Mouse (Mus musculus): ENCODE data around the gene Kcnk3.
A peak's percentile ranks its signal among the peaks of the same experiment; 100 is the strongest.

The Kcnk3 gene

DNA sequence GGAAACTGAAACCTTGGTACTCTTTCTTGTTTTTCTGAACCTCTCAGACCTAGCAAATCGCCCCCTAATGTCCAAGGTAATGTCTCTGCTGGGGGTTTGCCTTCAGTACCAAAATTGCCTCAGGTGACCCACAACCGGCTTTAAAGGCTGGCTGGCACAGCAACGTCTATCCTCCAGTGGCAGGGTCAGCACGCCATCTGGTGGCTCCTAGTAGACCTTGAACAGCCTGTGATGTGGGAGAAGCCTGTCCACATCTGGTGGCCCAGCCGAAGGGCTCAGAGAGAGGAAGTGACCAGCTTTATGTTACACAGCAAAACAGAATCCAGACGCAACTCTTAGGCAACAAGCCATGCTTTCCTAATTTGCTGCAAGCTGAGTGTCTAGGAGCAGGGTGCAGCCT is 50.1 kb downstream of the Kcnk3 start:
- peak; percentile 86 to 87 for DNase-seq (ENCODE audit: low spot score in 2 of 2)

GRCm38 (mm10) chr5:30643477-30644179 is 55.7 kb downstream of the Kcnk3 start:
- no peak for DNase-seq (ENCODE audit: low spot score in 2 of 2)

GRCm38 (mm10) chr5:30646036-30646435 is 58.1 kb downstream of the Kcnk3 start:
- DNase-seq (ENCODE audit: low spot score in 2 of 2) = no peak

DNA sequence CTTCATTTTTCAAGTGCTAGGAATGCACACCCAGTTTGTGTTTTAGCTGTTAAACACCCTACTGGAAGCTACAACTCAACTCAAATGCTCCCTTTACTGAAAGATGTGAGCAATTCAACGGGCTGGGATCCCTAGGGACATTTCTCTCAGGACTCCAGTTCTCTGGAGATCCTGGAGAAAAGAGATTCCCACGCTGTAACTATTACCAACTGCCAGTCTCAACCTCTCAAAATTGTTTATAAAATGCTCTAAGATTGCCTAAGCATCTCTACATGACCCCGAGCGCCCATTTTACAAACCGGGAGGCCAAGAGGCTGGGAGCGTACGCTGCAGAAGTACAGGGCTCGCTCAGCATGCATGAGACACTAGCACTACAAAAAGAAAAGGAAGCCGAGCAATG is 59.4 kb downstream of the Kcnk3 start:
- DNase-seq (ENCODE audit: low spot score in 2 of 2) = no peak

DNA sequence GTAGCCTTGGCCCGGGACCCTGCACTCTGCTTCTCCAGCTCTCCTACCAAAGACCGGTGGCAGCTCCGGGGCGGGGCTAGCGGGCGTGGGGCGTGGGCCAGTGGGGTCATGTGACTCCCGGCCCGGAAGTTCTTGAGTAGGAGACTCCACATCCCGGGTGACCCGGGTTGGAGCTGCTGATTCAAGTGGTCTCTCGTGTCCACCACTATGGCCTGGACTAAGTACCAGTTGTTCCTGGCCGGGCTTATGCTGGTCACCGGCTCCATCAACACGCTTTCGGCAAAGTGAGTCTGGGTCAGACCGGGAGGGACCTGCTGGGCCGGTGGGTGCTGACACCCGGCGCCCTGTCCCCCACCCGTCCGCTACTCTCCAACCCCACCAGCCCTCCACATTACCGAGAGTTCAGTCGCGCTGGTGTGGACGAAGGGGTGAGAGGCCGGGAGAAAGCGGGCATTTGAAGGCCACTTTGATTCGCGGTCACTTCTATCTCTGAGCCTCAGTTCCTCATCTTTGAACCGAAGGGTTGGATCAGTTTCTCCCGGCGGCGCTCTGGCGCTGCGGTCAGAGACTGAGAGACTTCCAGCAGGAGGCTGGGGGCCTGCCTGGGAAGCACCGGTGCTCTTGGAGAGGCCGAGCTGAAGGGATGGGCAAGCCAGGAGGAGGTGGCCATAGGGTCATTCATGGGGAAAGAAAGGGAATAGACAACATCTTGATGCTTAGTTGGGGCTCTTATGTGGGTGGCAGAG is 60.0 kb downstream of the Kcnk3 start, which contains the start of gene Slc35f6:
Slc35f6 (plus strand) TSS at position 119 of the 746 bp plus-strand sequence.
- peak; percentile 95 to 96 for DNase-seq (ENCODE audit: low spot score in 2 of 2)

- no peak for DNase-seq (ENCODE audit: low spot score in 2 of 2)
Measured at GRCm38 (mm10) chr5:30649558-30649957, 61.6 kb downstream of the Kcnk3 start.

DNA sequence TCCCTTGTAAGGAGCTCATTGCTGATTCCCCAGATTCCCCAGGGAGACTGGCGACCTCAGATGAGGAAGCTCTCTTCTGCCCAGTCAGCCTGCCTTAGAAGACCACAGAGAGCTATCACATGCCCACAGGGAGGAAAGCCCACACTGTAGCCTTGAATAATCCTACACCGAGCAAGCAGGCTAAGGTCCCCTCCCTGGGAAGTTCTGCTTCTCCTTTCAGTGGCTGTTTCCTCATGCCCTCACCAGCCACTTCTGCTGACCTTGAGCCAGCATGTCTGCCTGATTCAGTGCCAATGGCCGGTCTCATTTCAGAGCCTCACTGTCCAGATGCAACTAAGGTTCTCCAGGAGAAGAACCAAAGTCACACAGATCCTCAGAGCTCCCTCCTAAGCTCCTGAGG is 62.8 kb downstream of the Kcnk3 start:
- peak; percentile 48 to 56 for DNase-seq (ENCODE audit: low spot score in 2 of 2)

- no peak for DNase-seq (ENCODE audit: low spot score in 2 of 2)
Measured at GRCm38 (mm10) chr5:30651554-30651953, 63.6 kb downstream of the Kcnk3 start.

GRCm38 (mm10) chr5:30653246-30653645 is 65.3 kb downstream of the Kcnk3 start:
- peak in 1 of 2 experiments; percentile 26 for DNase-seq (ENCODE audit: low spot score in 2 of 2)

GRCm38 (mm10) chr5:30655042-30655441 is 67.1 kb downstream of the Kcnk3 start:
- no peak for DNase-seq (ENCODE audit: low spot score in 2 of 2)

GRCm38 (mm10) chr5:30655526-30656195 is 67.7 kb downstream of the Kcnk3 start:
- DNase-seq (ENCODE audit: low spot score in 2 of 2) = no peak

GRCm38 (mm10) chr5:30659042-30659441 is 71.1 kb downstream of the Kcnk3 start:
- no peak for DNase-seq (ENCODE audit: low spot score in 2 of 2)

GRCm38 (mm10) chr5:30660278-30660677 is 72.3 kb downstream of the Kcnk3 start:
- DNase-seq (ENCODE audit: low spot score in 2 of 2) = no peak

DNA sequence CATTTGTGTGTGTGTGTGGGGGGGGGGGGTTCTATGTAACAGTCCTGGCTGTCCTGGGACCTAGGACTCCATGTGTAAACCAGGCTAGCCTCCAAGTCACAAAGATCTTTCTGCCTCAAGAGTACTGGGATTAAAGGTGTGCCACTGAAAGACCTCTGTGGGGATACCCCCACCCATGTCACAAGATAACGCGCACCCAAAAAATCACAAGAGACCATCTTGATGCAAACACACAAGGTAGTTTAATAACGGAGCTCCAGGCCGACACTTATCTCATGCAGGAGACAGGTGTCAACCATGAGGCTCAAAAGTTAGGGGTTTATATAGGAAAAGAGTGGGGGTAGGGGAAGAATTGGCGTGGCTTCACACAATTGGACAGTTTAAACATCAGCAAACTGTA is 72.8 kb downstream of the Kcnk3 start:
- no peak for DNase-seq (ENCODE audit: low spot score in 2 of 2)

DNA sequence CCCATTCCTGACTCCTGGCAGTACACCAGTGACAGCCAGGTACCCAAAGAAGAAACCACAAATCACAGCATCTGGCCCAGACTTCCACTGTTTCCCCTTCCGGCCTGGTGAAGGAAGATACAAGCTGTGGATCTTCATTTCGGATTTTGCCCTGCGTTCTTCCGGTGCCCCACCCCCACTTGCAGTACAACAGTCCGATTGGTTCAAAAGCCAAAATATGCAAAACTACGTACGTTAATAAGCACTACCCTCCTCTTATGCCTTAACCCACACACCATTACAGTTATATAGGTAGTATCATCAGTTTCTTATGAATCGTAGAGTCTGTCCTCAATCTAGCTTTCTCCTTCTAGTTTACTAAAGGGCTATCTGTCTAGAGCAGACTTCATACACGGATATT is 77.4 kb downstream of the Kcnk3 start:
- DNase-seq (ENCODE audit: low spot score in 2 of 2) = no peak

DNA sequence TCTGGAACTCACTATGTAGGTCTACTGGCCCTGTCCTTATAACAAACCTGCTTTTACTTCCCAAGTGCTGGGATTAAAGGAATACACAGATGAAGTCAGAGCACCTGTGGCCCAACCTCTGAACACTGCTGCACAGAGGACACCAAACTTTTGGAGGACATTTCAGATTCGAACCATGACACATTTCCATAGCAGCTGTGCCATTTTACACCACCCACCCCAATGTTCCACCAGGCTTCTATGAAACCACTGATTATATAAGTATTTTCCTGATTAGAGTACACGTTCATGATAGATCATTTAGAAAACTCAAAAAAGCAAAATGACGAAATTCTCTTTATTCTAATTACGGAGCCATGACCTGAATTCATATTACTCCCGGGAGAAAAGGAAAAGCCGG is 78.0 kb downstream of the Kcnk3 start:
- DNase-seq (ENCODE audit: low spot score in 2 of 2) = no peak

GRCm38 (mm10) chr5:30666391-30667195 is 78.6 kb downstream of the Kcnk3 start, which contains the start of gene Cenpa:
Gene Cenpa, plus strand, starts transcription at chr5:30666777.
- peak; percentile 94 to 98 for DNase-seq (ENCODE audit: low spot score in 2 of 2)

DNA sequence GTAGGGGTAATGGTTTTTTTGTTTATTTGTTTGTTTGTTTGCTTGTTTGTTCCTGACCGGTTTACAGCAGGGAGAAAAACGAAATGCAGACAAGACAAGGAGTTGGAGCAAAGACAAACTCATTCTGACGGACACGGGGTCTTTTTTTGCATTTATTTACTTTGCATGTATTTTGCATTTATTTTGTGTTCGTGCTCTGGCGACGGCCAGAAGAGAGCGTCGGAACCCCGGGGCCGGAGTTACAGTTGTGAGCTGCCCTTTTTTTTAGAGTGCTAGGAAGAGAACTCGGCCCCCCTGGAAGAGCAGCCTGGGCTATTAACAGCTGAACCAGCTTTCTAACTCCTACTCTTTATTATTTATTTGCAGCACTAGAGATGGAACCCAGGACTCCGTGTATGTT is 79.2 kb downstream of the Kcnk3 start:
- DNase-seq (ENCODE audit: low spot score in 2 of 2) = no peak

GRCm38 (mm10) chr5:30667686-30668085 is 79.7 kb downstream of the Kcnk3 start:
- DNase-seq (ENCODE audit: low spot score in 2 of 2) = no peak

GRCm38 (mm10) chr5:30668637-30669495 is 80.9 kb downstream of the Kcnk3 start:
- no peak for DNase-seq (ENCODE audit: low spot score in 2 of 2)

DNA sequence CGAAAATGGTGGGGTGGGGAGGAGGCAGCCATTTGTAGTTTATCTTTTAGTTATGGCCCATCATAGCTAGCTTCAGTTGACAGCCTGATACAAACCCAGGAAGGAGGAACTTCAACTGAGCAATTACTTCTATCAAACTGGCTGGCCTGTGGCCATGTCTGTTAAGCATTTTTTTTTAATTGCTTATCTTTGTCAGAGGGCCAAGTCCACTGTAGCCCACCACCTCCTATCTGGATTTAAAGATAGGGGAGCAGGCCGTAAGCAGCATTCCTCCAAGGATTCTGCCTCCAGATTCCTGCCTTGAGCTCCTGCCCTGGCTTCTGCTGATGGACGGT is 81.5 kb downstream of the Kcnk3 start:
- DNase-seq (ENCODE audit: low spot score in 2 of 2) = no peak
